ENCODE assay signal across 27 mouse cellular contexts in genomic region chr5:52351561-52351960, GRCm38 (mm10). TPM values are rescaled to one million over a fixed set of nuclear protein-coding genes. Genes with fewer than 3 reads are reported as not detected.
DNase-seq lines count a peak whose midpoint lies in the region; ATAC-seq lines count a peak whose summit lies in the region.
"Had no signal": no experiment of that assay in that cellular context is flagged by ENCODE, and none has a peak within 500 bp of the region (broad histone marks: within the 10 kb centered on the region; RNA-seq: fewer than 3 reads in every experiment).

No protein-coding gene starts in this region.

- no peak overlapping the region for H3K4me3 ChIP-seq in midbrain, embryonic 11.5 days (ENCODE audit: low read depth, low read length)
- no peak overlapping the region for H3K4me3 ChIP-seq in midbrain, embryonic 14.5 days (replicated peaks; ENCODE audit: low read depth, low read length)
- H3K4me3 ChIP-seq: embryonic facial prominence, embryonic 10.5 days; embryonic facial prominence, embryonic 13.5 days; hindbrain, embryonic 10.5 days; hindbrain, embryonic 13.5 days; intestine, embryonic 15.5 days had no signal

- no peaks in the 10 kb centered on the region for H3K4me1 ChIP-seq in midbrain, embryonic 11.5 days (ENCODE audit: control insufficient read depth, insufficient read depth, low read length)
- no peaks in the 10 kb centered on the region for H3K4me1 ChIP-seq in midbrain, embryonic 14.5 days (ENCODE audit: control insufficient read depth, insufficient read depth, low read length)
- H3K4me1 ChIP-seq: embryonic facial prominence, embryonic 10.5 days; hindbrain, embryonic 10.5 days; hindbrain, embryonic 13.5 days; intestine, embryonic 15.5 days had no signal

- DNase-seq in midbrain, embryonic 11.5 days (ENCODE audit: low spot score, missing footprints): peak; percentile 4
- no peak for DNase-seq in midbrain, embryonic 14.5 days
- peak; percentile 65 for DNase-seq in Muller cell, postnatal 12 days (ENCODE audit: inconsistent ontology term)
- DNase-seq in fibroblast of lung, adult 2 months (ENCODE audit: low read depth): peak; percentile 88
- no peak for DNase-seq in embryo, embryonic 9.5 days (ENCODE audit: extremely low spot score)
- DNase-seq in cerebellum, postnatal 25 days: no peak
- DNase-seq: adrenal gland, adult 8-10 months; adrenal gland, postnatal 25 days; B cell, adult 2 months; cerebellum, adult 11-12 months; cerebellum, adult 9-10 months; cerebellum, postnatal 14 days; forebrain, postnatal 0 days; gastrocnemius, postnatal 10 days; gastrocnemius, postnatal 36 days; kidney, adult 18-20 months had no signal

- H3K9me3 ChIP-seq in midbrain, embryonic 11.5 days (ENCODE audit: control insufficient read depth, low read length): no peaks in the 10 kb centered on the region
- H3K9me3 ChIP-seq in midbrain, embryonic 14.5 days (ENCODE audit: control insufficient read depth, low read length): no peaks in the 10 kb centered on the region
- H3K9me3 ChIP-seq: embryonic facial prominence, embryonic 10.5 days; embryonic facial prominence, embryonic 13.5 days; hindbrain, embryonic 10.5 days; hindbrain, embryonic 13.5 days; intestine, embryonic 15.5 days had no signal

- no peak for ATAC-seq in midbrain, embryonic 11.5 days (ENCODE audit: low FRiP score)
- no peak for ATAC-seq in midbrain, embryonic 14.5 days (ENCODE audit: low FRiP score, low TSS enrichment)
- ATAC-seq: activated CD4-positive, CD25-positive, alpha-beta regulatory T cell, adult 4 months; forebrain, embryonic 14.5 days; forebrain, postnatal 0 days; hindbrain, embryonic 16.5 days; intestine, embryonic 15.5 days had no signal

- no peaks in the 10 kb centered on the region for H3K27me3 ChIP-seq in midbrain, embryonic 11.5 days (ENCODE audit: control insufficient read depth, insufficient read depth, low read length)
- no peaks in the 10 kb centered on the region for H3K27me3 ChIP-seq in midbrain, embryonic 14.5 days (ENCODE audit: control insufficient read depth, insufficient read depth, low read length)
- H3K27me3 ChIP-seq: CH12.LX; embryonic facial prominence, embryonic 13.5 days; hindbrain, embryonic 13.5 days; intestine, embryonic 15.5 days had no signal

- no peak overlapping the region for H3K27ac ChIP-seq in midbrain, embryonic 11.5 days (ENCODE audit: low read depth, low read length)
- H3K27ac ChIP-seq in midbrain, embryonic 14.5 days (replicated peaks; ENCODE audit: low read depth, low read length): no peak overlapping the region
- H3K27ac ChIP-seq: embryonic facial prominence, embryonic 10.5 days; embryonic facial prominence, embryonic 13.5 days; hindbrain, embryonic 10.5 days; hindbrain, embryonic 13.5 days; intestine, embryonic 15.5 days had no signal

- 93% methylated on average over 2 of the region's 2 CpGs for WGBS in midbrain, embryonic 11.5 days
- 94% methylated on average over 2 of the region's 2 CpGs for WGBS in midbrain, embryonic 14.5 days

- no peaks in the 10 kb centered on the region for H3K36me3 ChIP-seq in midbrain, embryonic 11.5 days (ENCODE audit: control insufficient read depth, insufficient read depth, low read length)
- H3K36me3 ChIP-seq in midbrain, embryonic 14.5 days (ENCODE audit: control insufficient read depth, insufficient read depth, low read length): no peaks in the 10 kb centered on the region
- H3K36me3 ChIP-seq: embryonic facial prominence, embryonic 10.5 days; embryonic facial prominence, embryonic 13.5 days; G1E; hindbrain, embryonic 10.5 days; hindbrain, embryonic 13.5 days; intestine, embryonic 15.5 days had no signal

- H3K9ac ChIP-seq in midbrain, embryonic 11.5 days (ENCODE audit: low read length): no peak overlapping the region
- H3K9ac ChIP-seq in midbrain, embryonic 14.5 days (replicated peaks; ENCODE audit: low read length): no peak overlapping the region
- H3K9ac ChIP-seq: embryonic facial prominence, embryonic 13.5 days; forebrain, postnatal 0 days; hindbrain, embryonic 13.5 days; intestine, embryonic 15.5 days had no signal

- H3K4me2 ChIP-seq in midbrain, embryonic 11.5 days: no peak overlapping the region
- no peak overlapping the region for H3K4me2 ChIP-seq in midbrain, embryonic 14.5 days (ENCODE audit: low read length)
- H3K4me2 ChIP-seq: embryonic facial prominence, embryonic 13.5 days; heart, embryonic 11.5 days; hindbrain, embryonic 13.5 days; intestine, embryonic 15.5 days had no signal

RNA-seq across cellular contexts. Expression of gene Sod3, which starts 12.0 kb away (rescaled TPM):
- polyA plus RNA-seq in midbrain, embryonic 11.5 days (2014; fragmentation: Nextera tagmentation; extraction: Ambion mirVana): 0.74 and 0.75 TPM in 2 replicates
- 0.77 and 1.4 TPM in 2 replicates for polyA plus RNA-seq in midbrain, embryonic 14.5 days (2014; fragmentation: Nextera tagmentation; extraction: Ambion mirVana)
- polyA plus RNA-seq: G1E had no signal

Comparison
In these comparisons a context has a peak if more than half of its experiments do, and no peak if none do; other contexts are left out.
1. DNase-seq: peak in midbrain, embryonic 11.5 days (single experiment), Muller cell, postnatal 12 days (single experiment) and fibroblast of lung, adult 2 months (single experiment); none in midbrain, embryonic 14.5 days (single experiment), embryo, embryonic 9.5 days (single experiment) and cerebellum, postnatal 25 days (0 of 2).